Mouse (Mus musculus): Measurements from ENCODE around the gene Chst14. TPM values are rescaled to one million over a fixed set of nuclear protein-coding genes. Genes with fewer than 3 reads are reported as not detected.

Gene Chst14
- polyA plus RNA-seq, 1 experiment from 2014 or later, result 13.8 TPM

Other genes with a start within 250 kb of the Chst14 start
- not detected in 2 replicates for gene Ankrd63, start 222.5 kb upstream of the Chst14 start, polyA plus RNA-seq (2016; fragmentation: Nextera tagmentation; extraction: Ambion mirVana)
- 0.38 and 0.46 TPM in 2 replicates for gene Plcb2, start 198.1 kb upstream of the Chst14 start, polyA plus RNA-seq (2016; fragmentation: Nextera tagmentation; extraction: Ambion mirVana)
- gene Inafm2, start 180.7 kb upstream of the Chst14 start, polyA plus RNA-seq (2016; fragmentation: Nextera tagmentation; extraction: Ambion mirVana), result 19.8 and 21.7 TPM in 2 replicates
- 0.53 and 0.64 TPM in 2 replicates for gene Ccdc9b, start 163.8 kb upstream of the Chst14 start, polyA plus RNA-seq (2016; fragmentation: Nextera tagmentation; extraction: Ambion mirVana)
- gene Phgr1, start 153.7 kb upstream of the Chst14 start, polyA plus RNA-seq (2016; fragmentation: Nextera tagmentation; extraction: Ambion mirVana), result not detected in 2 replicates
- 1.0 and 1.2 TPM in 2 replicates for gene Disp2, start 146.8 kb upstream of the Chst14 start, polyA plus RNA-seq (2016; fragmentation: Nextera tagmentation; extraction: Ambion mirVana)
- gene Knstrn, start 112.5 kb upstream of the Chst14 start, polyA plus RNA-seq (2016; fragmentation: Nextera tagmentation; extraction: Ambion mirVana), result 173 and 180 TPM in 2 replicates
- 66.2 and 67.7 TPM in 2 replicates for gene Ivd, start 64.5 kb upstream of the Chst14 start, polyA plus RNA-seq (2016; fragmentation: Nextera tagmentation; extraction: Ambion mirVana)
- gene Bahd1, start 26.1 kb upstream of the Chst14 start, polyA plus RNA-seq (2016; fragmentation: Nextera tagmentation; extraction: Ambion mirVana), result 3.6 and 4.1 TPM in 2 replicates
- 20.5 and 21.0 TPM in 2 replicates for gene Ccdc32, start 102.9 kb downstream of the Chst14 start, polyA plus RNA-seq (2016; fragmentation: Nextera tagmentation; extraction: Ambion mirVana)
- 9.2 and 9.4 TPM in 2 replicates for gene Rpusd2, start 108.3 kb downstream of the Chst14 start, polyA plus RNA-seq (2016; fragmentation: Nextera tagmentation; extraction: Ambion mirVana)
- 68.5 and 74.0 TPM in 2 replicates for gene Knl1, start 120.6 kb downstream of the Chst14 start, polyA plus RNA-seq (2016; fragmentation: Nextera tagmentation; extraction: Ambion mirVana)
- gene Rad51, start 186.3 kb downstream of the Chst14 start, polyA plus RNA-seq (2016; fragmentation: Nextera tagmentation; extraction: Ambion mirVana), result 110 and 113 TPM in 2 replicates
- gene Rmdn3, start 230.5 kb downstream of the Chst14 start, polyA plus RNA-seq (2016; fragmentation: Nextera tagmentation; extraction: Ambion mirVana), result 50.9 and 54.0 TPM in 2 replicates
- gene Gchfr, start 241.3 kb downstream of the Chst14 start, polyA plus RNA-seq (2016; fragmentation: Nextera tagmentation; extraction: Ambion mirVana), result 5.6 and 6.2 TPM in 2 replicates
- gene Gm14137, start 248.0 kb downstream of the Chst14 start, polyA plus RNA-seq (2016; fragmentation: Nextera tagmentation; extraction: Ambion mirVana), result 0.90 and 0.93 TPM in 2 replicates

Data from forebrain, embryonic 10.5 days (tissue).